Mouse (Mus musculus) megakaryocyte, embryonic 14.5 days (primary cell): ENCODE data around the gene Dop1b. TPM values are rescaled to one million over a fixed set of nuclear protein-coding genes. Genes with fewer than 3 reads are reported as not detected.

ENCODE experiments used
- H3K27me3 ChIP-seq: replicated peaks from 2 replicates; pipeline ENCODE3; 2012; ENCODE audit warnings: inconsistent platforms
- H3K36me3 ChIP-seq: replicated peaks from 2 replicates; pipeline ENCODE3; 2012; ENCODE audit warnings: low read length, inconsistent platforms, mixed read lengths
- H3K4me1 ChIP-seq: 2 replicates; pipeline ENCODE4 v1.6.1; 2012; ENCODE audit warnings: inconsistent platforms
- H3K4me3 ChIP-seq: replicated peaks from 2 replicates; pipeline ENCODE3; 2012; ENCODE audit warnings: moderate library complexity, mild to moderate bottlenecking, inconsistent platforms
- H3K9me3 ChIP-seq: 2 replicates; pipeline ENCODE4 v1.6.1; 2012; ENCODE audit warnings: inconsistent platforms
- FLI1 ChIP-seq: IDR thresholded peaks from 2 replicates; pipeline ENCODE4 v1.6.1; 2012; ENCODE audit warnings: low read length, inconsistent platforms, mixed read lengths
- GATA1 ChIP-seq: IDR thresholded peaks from 3 replicates; pipeline ENCODE4 v1.6.1; 2012; ENCODE audit warnings: mixed read lengths, low read length, inconsistent platforms, borderline replicate concordance
- polyA plus RNA-seq: library from polyadenylated mRNA; stranded (reverse); fragments of >175 nt; gene quantifications from 2 replicates; pipeline ENCODE4 v1.2.3, GENCODE M21; 2012; ENCODE audit warnings: low replicate concordance; ENCODE audit not compliant: insufficient read depth

The Dop1b gene
- polyA plus RNA-seq, 1 experiment = 15.5 TPM

DNA sequence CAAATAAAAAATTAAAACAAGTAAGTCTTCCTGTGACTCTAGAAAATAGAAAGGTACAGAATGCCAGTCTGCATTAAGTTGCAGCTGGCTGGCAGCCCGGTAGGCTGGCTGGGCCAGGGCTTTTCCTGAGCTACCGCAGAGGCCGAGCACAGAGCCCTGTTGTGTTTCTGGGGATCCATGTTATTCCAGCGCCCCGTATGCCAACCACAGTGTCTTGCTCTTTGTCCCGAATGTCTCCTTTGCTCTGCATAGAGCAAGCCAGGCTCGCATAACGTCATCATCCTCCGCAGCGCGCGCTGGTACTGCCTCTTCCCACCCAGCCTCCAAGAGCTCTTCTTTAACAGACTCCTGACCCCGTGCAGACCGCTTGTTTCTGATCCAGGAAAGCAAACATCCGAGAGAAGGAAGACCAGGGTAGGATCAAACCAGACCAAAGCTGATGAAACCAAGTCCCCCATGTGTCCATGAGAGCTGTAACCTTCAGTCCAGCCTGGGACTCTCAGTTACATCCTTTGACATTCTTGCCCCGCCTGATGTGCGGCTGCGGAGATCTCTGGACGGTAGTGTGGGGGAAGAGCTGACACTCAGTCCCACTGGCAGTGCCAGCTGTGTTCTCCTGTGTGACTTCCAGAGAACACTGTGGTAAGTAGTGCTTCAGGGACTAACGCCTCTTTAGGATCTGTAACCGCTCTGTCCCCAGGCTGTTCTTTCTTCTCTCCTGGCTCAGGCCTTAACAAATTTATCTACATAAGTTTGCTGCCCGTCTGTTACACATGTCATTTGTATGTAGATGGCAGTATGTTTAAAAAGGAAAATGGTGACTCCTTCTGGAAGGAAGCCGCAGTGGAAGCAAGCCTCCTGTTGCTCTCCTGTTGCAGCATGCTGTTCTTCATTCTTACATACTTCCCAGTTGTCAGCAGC lies 18.4 kb downstream of the Dop1b start:
- Histone ChIP-seq H3K9me3 (no peaks in the 10 kb centered on the region), H3K4me1 (peaks cover 37% of the 10 kb centered on the region), H3K4me3 (no peak overlapping the region), H3K27me3 (peaks cover 29% of the 10 kb centered on the region), H3K36me3 (peaks cover 34% of the 10 kb centered on the region)
- TF ChIP-seq GATA1 (no peak), FLI1 (no peak)

DNA sequence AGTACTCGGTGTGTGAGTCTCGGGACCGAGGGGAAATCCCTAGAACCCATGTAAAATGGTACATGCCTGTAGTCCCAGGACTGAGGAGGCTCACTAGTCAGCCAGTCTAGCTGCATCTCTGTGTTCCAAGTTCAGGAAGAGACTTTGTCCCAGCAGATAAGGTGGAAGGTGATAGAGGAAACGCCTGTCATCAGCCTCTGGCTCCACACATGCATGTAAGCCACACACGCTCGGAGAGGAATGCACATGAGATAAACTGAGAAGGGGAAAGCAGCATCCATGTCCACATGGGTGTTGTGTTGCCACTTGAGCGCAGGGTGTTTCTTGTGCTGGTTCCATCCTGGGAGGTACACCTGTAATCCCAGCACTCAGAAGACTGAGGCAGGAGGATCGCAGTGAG lies 19.6 kb downstream of the Dop1b start:
- TF ChIP-seq FLI1 = no peak
- no peak for TF ChIP-seq GATA1
- H3K27me3 ChIP-seq = peaks cover 32% of the 10 kb centered on the region
- peaks cover 39% of the 10 kb centered on the region for H3K4me1 ChIP-seq
- peaks cover 37% of the 10 kb centered on the region for H3K36me3 ChIP-seq
- H3K9me3 ChIP-seq = no peaks in the 10 kb centered on the region
- H3K4me3 ChIP-seq = no peak overlapping the region

DNA sequence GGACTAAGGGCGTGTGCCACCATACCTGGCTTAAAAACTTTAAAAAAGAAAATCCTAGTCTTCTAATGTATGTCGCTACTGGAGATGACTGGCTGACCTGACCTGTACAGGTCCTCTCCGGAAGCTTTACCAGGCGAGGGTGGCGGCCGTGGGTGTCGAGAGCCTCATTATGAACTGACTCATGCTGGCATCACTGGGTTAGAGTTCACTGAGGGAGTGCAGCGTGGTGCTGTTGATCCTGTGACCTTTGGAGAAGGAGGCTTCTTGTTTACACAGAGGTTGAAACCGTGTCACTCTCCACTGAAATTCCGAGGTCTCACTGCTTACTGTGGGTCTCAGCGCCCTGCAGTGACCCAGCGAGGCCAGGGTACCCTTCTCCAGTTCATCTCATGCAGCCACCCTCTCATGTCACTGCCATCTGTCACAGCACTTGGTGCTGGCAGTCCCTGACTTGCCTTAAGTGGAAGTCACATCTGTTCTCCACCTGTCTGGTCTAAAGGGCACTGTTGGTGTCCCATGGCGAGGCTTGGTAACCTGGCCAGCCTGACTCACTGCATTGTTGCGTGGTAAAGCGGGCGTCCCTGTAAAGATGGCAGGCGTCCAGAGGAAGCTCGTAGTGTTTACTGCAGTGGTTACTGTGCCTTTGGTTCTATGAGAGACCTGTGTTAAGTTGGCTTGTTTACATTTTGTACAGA lies 21.3 kb downstream of the Dop1b start:
- no peak for TF ChIP-seq FLI1
- TF ChIP-seq GATA1 = no peak
- peaks cover 39% of the 10 kb centered on the region for H3K36me3 ChIP-seq
- peaks cover 54% of the 10 kb centered on the region for H3K4me1 ChIP-seq
- H3K9me3 ChIP-seq = no peaks in the 10 kb centered on the region
- peaks cover 29% of the 10 kb centered on the region for H3K27me3 ChIP-seq
- H3K4me3 ChIP-seq = no peak overlapping the region

DNA sequence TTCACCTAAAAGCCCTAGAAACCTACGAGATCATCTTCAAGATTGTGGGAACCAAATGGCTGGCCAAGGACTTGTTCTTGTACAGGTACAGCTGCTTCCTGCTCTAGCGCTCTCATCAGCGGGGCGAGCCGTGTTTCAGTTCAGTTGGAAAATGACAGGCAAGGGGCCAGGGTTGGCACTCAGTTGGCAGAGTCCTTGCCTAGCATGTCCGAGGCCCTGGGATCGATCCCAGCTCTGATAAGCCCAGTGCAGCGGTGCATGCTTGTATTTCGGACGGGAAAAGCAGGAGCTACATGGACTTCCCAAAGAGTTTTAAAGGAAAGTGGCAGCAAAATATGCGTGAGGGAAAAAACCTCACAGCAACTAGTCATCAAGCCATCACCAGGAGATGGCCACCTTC lies 27.5 kb downstream of the Dop1b start:
- TF ChIP-seq FLI1 = no peak
- no peak for TF ChIP-seq GATA1
- Histone ChIP-seq H3K9me3 (no peaks in the 10 kb centered on the region), H3K4me3 (no peak overlapping the region), H3K4me1 (peaks cover 36% of the 10 kb centered on the region), H3K27me3 (peaks cover 11% of the 10 kb centered on the region), H3K36me3 (peaks cover 65% of the 10 kb centered on the region)

DNA sequence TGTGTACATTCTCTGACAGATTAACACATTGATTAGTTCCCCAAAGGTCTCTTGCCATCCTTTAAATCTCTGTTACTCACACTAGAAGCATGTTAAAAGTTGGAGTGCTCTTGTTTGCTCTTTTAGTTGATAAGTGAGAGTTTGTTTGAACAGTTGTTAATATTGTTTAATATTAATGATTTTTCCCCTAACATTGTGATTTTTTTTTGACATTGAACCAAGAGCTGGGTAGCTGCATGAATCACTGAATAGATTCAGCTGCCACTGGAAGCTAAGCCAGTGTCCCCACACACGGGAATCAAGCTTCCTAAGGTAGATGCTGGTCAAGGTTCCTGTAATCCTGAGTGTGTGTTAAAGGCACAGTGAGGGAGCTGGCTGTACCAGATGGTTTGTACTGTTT lies 31.2 kb downstream of the Dop1b start:
- Histone ChIP-seq H3K4me1 (peaks cover 41% of the 10 kb centered on the region), H3K27me3 (peaks cover 4% of the 10 kb centered on the region), H3K36me3 (peaks cover 56% of the 10 kb centered on the region), H3K9me3 (no peaks in the 10 kb centered on the region), H3K4me3 (no peak overlapping the region)
- TF ChIP-seq GATA1 (no peak), FLI1 (no peak)

DNA sequence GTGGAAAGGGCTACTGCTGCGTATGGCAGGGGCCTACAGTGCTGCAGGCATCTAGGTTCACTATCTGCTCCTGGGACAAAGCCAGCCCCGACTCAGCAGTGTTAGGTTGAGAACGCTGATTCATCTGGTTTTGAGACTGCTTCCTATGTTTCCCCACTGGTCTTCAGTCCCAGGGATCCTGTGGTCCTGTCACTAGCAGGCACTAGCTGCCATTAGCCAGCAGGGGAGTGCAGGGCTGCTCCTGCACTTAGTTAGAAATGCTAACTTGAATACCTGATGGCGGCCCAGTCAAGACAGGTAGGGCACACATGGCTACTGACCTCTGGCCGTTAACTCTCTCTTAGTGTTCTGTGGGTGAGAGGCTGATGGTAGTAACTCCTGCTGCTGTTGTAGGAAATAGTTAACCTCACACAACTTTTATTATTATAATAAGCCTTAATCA lies 32.4 kb downstream of the Dop1b start:
- H3K4me1 ChIP-seq = peaks cover 45% of the 10 kb centered on the region

DNA sequence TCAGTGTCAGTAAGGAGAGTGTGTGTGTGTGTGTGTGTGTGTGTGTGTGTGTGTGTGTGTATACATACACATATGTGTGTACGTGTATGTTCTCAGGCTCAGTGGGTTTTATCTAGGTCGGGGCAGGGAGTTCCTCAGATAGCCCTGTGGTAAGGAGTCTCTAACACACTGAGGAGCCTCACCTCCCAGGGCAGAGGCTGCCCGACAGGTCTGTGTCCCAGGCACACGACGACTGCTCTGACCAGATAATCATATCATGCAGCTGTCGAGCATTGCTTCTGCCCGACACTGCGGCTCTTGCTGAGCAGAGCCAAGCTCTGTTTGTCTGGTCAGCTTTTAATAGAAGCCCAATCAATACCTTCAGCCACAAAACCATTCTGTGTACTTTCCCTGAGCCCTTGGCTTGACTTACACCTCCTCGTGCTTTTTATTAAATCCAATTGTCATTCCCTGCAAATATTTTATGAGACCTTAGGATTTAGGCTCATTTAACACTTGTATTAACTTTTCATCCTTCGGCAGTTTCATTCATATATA lies 33.2 kb downstream of the Dop1b start:
- H3K36me3 ChIP-seq = peaks cover 57% of the 10 kb centered on the region

More for the DNA sequence above, 32.4 kb downstream of the Dop1b start:
- Histone ChIP-seq H3K9me3 (no peaks in the 10 kb centered on the region), H3K27me3 (peaks cover 7% of the 10 kb centered on the region), H3K36me3 (peaks cover 60% of the 10 kb centered on the region), H3K4me3 (peak overlapping the region; percentile 1)
- TF ChIP-seq GATA1 (no peak), FLI1 (no peak)

DNA sequence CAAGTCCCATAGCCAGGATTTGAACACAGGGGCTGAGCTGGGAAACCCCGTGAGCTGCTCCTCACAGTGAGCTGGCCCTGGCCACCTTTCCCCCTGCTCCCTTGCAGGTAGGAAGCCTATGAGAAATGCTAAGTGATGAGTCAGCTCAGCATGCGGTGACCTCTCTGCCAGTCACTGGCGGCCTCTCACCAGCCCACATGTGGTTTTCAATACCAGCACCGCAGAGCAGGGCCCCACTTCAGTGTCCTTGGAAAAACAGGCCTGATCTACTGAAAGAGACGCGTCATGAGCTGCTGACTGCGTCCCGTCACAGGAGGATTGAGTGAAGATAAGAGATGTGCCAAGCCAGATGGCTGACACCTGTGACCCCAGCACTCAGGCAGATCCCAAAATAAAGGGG lies 34.7 kb downstream of the Dop1b start:
- TF ChIP-seq GATA1 = no peak
- no peak for TF ChIP-seq FLI1
- H3K4me1 ChIP-seq = peaks cover 64% of the 10 kb centered on the region
- no peak overlapping the region for H3K4me3 ChIP-seq
- H3K9me3 ChIP-seq = no peaks in the 10 kb centered on the region
- peaks cover 9% of the 10 kb centered on the region for H3K27me3 ChIP-seq
- peaks cover 43% of the 10 kb centered on the region for H3K36me3 ChIP-seq

More for the DNA sequence above, 33.2 kb downstream of the Dop1b start:
- H3K27me3 ChIP-seq = peaks cover 9% of the 10 kb centered on the region
- H3K4me3 ChIP-seq = peak overlapping the region; percentile 33
- peaks cover 53% of the 10 kb centered on the region for H3K4me1 ChIP-seq
- H3K9me3 ChIP-seq = no peaks in the 10 kb centered on the region
- TF ChIP-seq GATA1 (no peak), FLI1 (no peak)

DNA sequence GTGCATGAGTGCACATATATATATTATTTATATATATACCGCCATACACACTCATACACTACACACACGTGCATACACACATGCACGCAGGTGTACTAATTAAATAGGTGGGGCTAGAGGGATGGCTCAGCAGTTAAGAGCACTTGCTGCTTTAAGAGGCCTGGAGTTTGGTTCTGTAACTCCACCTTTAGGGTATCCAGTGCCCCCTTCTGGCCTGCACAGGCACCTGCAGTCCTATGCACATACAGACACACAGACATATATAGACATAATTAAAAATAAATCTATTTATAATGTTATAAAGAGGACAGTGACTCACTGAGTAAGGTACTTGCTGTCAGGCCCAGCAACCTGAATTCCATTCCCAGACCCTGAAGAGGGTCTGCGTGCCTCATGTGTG lies 35.3 kb downstream of the Dop1b start:
- peaks cover 9% of the 10 kb centered on the region for H3K27me3 ChIP-seq
- H3K9me3 ChIP-seq = no peaks in the 10 kb centered on the region
- peaks cover 39% of the 10 kb centered on the region for H3K36me3 ChIP-seq
- H3K4me1 ChIP-seq = peaks cover 68% of the 10 kb centered on the region
- no peak overlapping the region for H3K4me3 ChIP-seq
- TF ChIP-seq FLI1 (no peak), GATA1 (no peak)
